Mouse (Mus musculus): ENCODE data around the gene Bpifb5. TPM values are rescaled to one million over a fixed set of nuclear protein-coding genes. Genes with fewer than 3 reads are reported as not detected.
"Not testable (repeated sequence)": the region's sequence is repeated elsewhere in the genome, so short reads cannot be mapped to it uniquely, and the experiment has no call there.

Bpifb5 gene
- not detected in 2 replicates for polyA plus RNA-seq (2016; fragmentation: Nextera tagmentation; extraction: Ambion mirVana)

DNA sequence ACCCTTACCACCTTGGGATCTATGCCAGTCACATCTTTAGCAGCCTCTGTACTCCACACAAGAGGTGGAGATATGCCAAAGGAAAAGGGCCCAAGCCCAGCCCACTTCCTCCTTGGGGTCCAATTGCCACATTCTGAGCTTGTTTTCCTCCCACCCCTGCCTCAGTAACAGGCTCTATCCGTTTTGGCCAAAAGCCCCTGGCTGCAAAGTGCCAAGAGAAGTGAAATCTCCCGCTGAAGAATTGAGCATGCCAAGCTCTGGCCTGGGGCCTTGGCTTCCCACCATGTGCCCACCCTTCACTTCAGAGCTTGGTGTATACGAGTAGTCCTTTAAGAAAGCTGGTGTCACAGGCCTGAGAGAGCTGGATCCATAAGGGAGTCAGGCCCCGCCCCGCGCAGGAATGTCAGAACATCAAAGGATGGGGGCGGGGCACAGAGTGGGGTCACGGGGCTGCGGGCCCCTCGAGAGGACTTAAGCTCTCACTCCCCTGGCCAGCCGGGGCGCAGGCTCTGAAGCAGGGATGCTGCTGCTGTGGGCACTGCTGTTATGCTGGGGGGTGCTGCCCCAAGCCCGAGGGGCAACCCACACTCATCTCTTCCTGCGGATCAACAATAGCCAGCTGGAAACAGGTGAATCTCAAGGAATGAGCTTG lies at the start of gene Bpifb5:
Bpifb5 (plus strand) TSS at position 478 of the 652 bp plus-strand sequence.
- Histone ChIP-seq H3K4me1 (peaks cover 10% of the 10 kb centered on the region), H3K36me3 (no peaks in the 10 kb centered on the region), H3K27ac (no peak within 1 kb of the TSS), H3K9me3 (no peaks in the 10 kb centered on the region), H3K27me3 (replicated peaks) (no peaks in the 10 kb centered on the region), H3K4me3 (no peak within 1 kb of the TSS), H3K4me2 (replicated peaks) (peak within 1 kb of the TSS; percentile 44), H3K9ac (peak within 1 kb of the TSS; percentile 26; the same call in 1 of the 2 replicates)
- no peak for ATAC-seq (ENCODE audit: low FRiP score, low read depth)
- WGBS: 3% methylated on average over 14 of the region's 14 CpGs

GRCm38 (mm10) chr2:154181900-154182299 lies 41.6 kb upstream of the Bpifb5 start:
- H3K36me3 ChIP-seq; H3K9ac ChIP-seq; H3K27ac ChIP-seq; H3K9me3 ChIP-seq; ATAC-seq (ENCODE audit: low FRiP score, low read depth); H3K4me2 ChIP-seq (replicated peaks); H3K4me1 ChIP-seq; H3K4me3 ChIP-seq; H3K27me3 ChIP-seq (replicated peaks): not testable (repeated sequence)
- WGBS: 82% methylated on average over 7 of the region's 7 CpGs

DNA sequence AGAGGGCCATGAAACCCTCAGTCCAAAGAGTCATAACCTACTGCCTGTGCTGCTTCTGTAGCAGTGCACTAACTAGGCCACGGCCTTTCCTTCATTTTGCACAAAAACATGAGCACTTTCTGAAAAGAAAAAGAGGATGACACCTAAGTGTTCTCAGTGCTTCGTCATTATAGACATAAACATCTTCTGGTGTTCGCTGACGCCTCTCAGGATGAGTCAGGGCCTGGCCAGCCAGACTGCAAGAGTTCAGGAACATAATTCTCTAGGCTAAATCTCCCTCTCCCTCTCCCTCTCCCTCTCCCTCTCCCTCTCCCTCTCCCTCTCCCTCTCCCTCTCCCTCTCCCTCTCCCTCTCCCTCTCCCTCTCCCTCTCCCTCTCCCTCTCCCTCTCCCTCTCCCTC lies 40.5 kb upstream of the Bpifb5 start:
- H3K4me1 ChIP-seq; H3K9me3 ChIP-seq; H3K27ac ChIP-seq; H3K4me3 ChIP-seq; H3K9ac ChIP-seq; H3K36me3 ChIP-seq; ATAC-seq (ENCODE audit: low FRiP score, low read depth); H3K27me3 ChIP-seq (replicated peaks); H3K4me2 ChIP-seq (replicated peaks): not testable (repeated sequence)
- 86% methylated on average over 4 of the region's 4 CpGs for WGBS

DNA sequence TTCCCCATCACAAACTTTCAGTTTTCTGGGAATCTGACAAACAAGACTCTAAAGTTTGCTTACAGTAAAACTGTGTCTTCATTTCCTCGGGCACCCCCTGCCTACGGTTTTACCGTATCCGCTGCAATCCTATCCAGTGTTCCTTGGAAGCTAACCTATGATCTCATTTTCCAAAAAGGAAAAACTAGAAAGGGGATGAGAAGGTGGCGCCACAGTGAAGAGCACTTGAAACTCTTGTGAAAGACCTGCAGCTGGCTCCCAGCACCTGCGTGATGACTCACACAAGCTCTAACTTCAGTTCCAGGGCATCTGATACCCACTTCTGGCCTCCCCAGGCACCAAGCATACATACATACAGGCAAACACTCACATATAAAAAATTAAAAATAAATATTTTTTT lies 38.2 kb upstream of the Bpifb5 start:
- no peak overlapping the region for H3K27ac ChIP-seq
- no peak overlapping the region for H3K4me2 ChIP-seq (replicated peaks)
- H3K4me1 ChIP-seq: no peaks in the 10 kb centered on the region
- no peaks in the 10 kb centered on the region for H3K9me3 ChIP-seq
- no peak overlapping the region for H3K4me3 ChIP-seq
- 91% methylated on average over 6 of the region's 6 CpGs for WGBS
- no peaks in the 10 kb centered on the region for H3K27me3 ChIP-seq (replicated peaks)
- no peak for ATAC-seq (ENCODE audit: low FRiP score, low read depth)
- H3K9ac ChIP-seq: no peak overlapping the region
- no peaks in the 10 kb centered on the region for H3K36me3 ChIP-seq

GRCm38 (mm10) chr2:154185748-154186147 lies 37.8 kb upstream of the Bpifb5 start:
- 82% methylated on average over 3 of the region's 3 CpGs for WGBS
- Histone ChIP-seq H3K4me2 (replicated peaks) (no peak overlapping the region), H3K9ac (no peak overlapping the region)

GRCm38 (mm10) chr2:154187468-154187867 lies 36.1 kb upstream of the Bpifb5 start:
- Histone ChIP-seq H3K36me3 (no peaks in the 10 kb centered on the region), H3K27me3 (replicated peaks) (no peaks in the 10 kb centered on the region), H3K4me3 (no peak overlapping the region), H3K4me1 (no peaks in the 10 kb centered on the region), H3K4me2 (replicated peaks) (no peak overlapping the region), H3K27ac (no peak overlapping the region), H3K9ac (no peak overlapping the region), H3K9me3 (no peaks in the 10 kb centered on the region)
- WGBS: 47% methylated on average over 5 of the region's 5 CpGs
- no peak for ATAC-seq (ENCODE audit: low FRiP score, low read depth)

More at GRCm38 (mm10) chr2:154185748-154186147, 37.8 kb upstream of the Bpifb5 start:
- Histone ChIP-seq H3K36me3 (no peaks in the 10 kb centered on the region), H3K27me3 (replicated peaks) (no peaks in the 10 kb centered on the region), H3K27ac (no peak overlapping the region), H3K4me3 (no peak overlapping the region), H3K9me3 (no peaks in the 10 kb centered on the region), H3K4me1 (no peaks in the 10 kb centered on the region)
- ATAC-seq (ENCODE audit: low FRiP score, low read depth): no peak

DNA sequence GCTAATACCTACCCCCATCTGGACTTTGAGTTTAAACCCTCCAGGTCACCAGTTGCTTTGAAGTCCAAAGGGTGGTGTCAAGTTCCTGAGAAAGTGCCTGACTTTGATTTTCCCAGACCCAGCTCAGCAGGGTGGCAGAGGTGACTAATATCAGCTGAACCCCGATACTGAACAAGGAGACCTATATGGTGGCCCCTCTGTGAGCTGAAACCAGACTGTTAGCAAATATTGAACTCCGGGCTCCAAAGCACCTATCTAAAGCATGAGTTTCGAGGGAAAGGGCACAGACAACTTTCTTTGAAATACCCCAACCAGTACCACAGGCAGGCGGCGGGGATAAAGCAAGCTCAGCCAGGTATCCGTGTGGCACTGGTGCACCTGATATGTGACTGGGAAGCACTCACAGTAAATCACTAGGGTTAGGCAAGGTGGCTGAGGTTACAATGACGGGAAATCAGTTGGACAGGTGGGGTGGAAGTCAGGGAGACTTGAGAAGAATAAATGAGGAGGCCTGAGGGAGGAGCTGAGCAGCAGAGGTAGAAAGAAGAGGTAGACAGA lies 33.6 kb upstream of the Bpifb5 start:
- no peaks in the 10 kb centered on the region for H3K4me1 ChIP-seq
- WGBS: 84% methylated on average over 7 of the region's 7 CpGs
- no peaks in the 10 kb centered on the region for H3K36me3 ChIP-seq
- H3K4me2 ChIP-seq (replicated peaks): no peak overlapping the region
- no peak overlapping the region for H3K27ac ChIP-seq
- no peaks in the 10 kb centered on the region for H3K27me3 ChIP-seq (replicated peaks)
- no peak for ATAC-seq (ENCODE audit: low FRiP score, low read depth)
- H3K9me3 ChIP-seq: no peaks in the 10 kb centered on the region
- no peak overlapping the region for H3K9ac ChIP-seq
- H3K4me3 ChIP-seq: no peak overlapping the region

- H3K4me1 ChIP-seq: no peaks in the 10 kb centered on the region
- H3K9ac ChIP-seq: no peak within 1 kb of the TSS
- H3K36me3 ChIP-seq: no peaks in the 10 kb centered on the region
- ATAC-seq (ENCODE audit: low FRiP score, low read depth): no peak
- H3K4me3 ChIP-seq: no peak within 1 kb of the TSS
- 88% methylated on average over 11 of the region's 11 CpGs for WGBS
- H3K27me3 ChIP-seq (replicated peaks): no peaks in the 10 kb centered on the region
- no peak within 1 kb of the TSS for H3K4me2 ChIP-seq (replicated peaks)
- no peaks in the 10 kb centered on the region for H3K9me3 ChIP-seq
- H3K27ac ChIP-seq: no peak within 1 kb of the TSS
These were observed 32.8 kb upstream of the Bpifb5 start, which contains the start of gene Bpifb1 for GRCm38 (mm10) chr2:154190546-154191258. TSS of gene Bpifb1 (plus strand) at chr2:154190818.

GRCm38 (mm10) chr2:154192141-154192540 lies 31.4 kb upstream of the Bpifb5 start:
- no peak for ATAC-seq (ENCODE audit: low FRiP score, low read depth)
- no peaks in the 10 kb centered on the region for H3K4me1 ChIP-seq
- H3K4me2 ChIP-seq (replicated peaks): no peak overlapping the region
- H3K9ac ChIP-seq: no peak overlapping the region
- no peak overlapping the region for H3K4me3 ChIP-seq
- WGBS: 81% methylated on average over 2 of the region's 2 CpGs
- no peak overlapping the region for H3K27ac ChIP-seq
- H3K36me3 ChIP-seq: no peaks in the 10 kb centered on the region
- H3K27me3 ChIP-seq (replicated peaks): no peaks in the 10 kb centered on the region
- no peaks in the 10 kb centered on the region for H3K9me3 ChIP-seq

GRCm38 (mm10) chr2:154193071-154193470 lies 30.5 kb upstream of the Bpifb5 start:
- Histone ChIP-seq H3K4me2 (replicated peaks) (no peak overlapping the region), H3K36me3 (no peaks in the 10 kb centered on the region), H3K4me3 (no peak overlapping the region), H3K27me3 (replicated peaks) (no peaks in the 10 kb centered on the region), H3K9ac (no peak overlapping the region), H3K4me1 (no peaks in the 10 kb centered on the region), H3K27ac (no peak overlapping the region), H3K9me3 (no peaks in the 10 kb centered on the region)
- 91% methylated on average over 4 of the region's 4 CpGs for WGBS
- ATAC-seq (ENCODE audit: low FRiP score, low read depth): no peak

GRCm38 (mm10) chr2:154193994-154194504 lies 29.5 kb upstream of the Bpifb5 start:
- H3K9me3 ChIP-seq: no peaks in the 10 kb centered on the region
- H3K4me3 ChIP-seq: no peak overlapping the region
- H3K36me3 ChIP-seq: no peaks in the 10 kb centered on the region
- H3K4me2 ChIP-seq (replicated peaks): no peak overlapping the region
- no peak overlapping the region for H3K27ac ChIP-seq
- no peak for ATAC-seq (ENCODE audit: low FRiP score, low read depth)
- H3K9ac ChIP-seq: no peak overlapping the region
- no peaks in the 10 kb centered on the region for H3K27me3 ChIP-seq (replicated peaks)
- H3K4me1 ChIP-seq: no peaks in the 10 kb centered on the region
- 80% methylated on average over 5 of the region's 5 CpGs for WGBS

DNA sequence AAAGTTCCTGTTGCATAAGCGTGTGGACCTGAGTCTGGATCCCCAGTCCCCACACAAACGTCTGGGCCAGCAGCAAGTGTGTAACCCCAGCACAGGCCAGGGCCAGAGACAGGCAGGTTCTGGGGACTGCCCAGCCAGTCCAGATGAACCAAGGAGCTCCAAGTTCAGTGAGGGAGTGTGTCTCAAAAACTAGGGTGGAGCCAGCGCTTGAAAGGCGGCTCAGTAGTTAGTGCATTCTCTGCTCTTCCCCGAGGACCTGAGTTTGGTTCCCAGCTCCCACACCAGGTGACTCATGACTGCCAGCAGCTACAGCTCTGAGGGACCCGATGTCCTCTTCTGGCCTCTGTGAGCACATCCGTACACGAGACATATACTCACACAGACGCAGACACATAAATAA lies 26.5 kb upstream of the Bpifb5 start:
- Histone ChIP-seq H3K9ac (no peak overlapping the region), H3K27me3 (replicated peaks) (no peaks in the 10 kb centered on the region), H3K36me3 (no peaks in the 10 kb centered on the region), H3K9me3 (no peaks in the 10 kb centered on the region), H3K4me3 (no peak overlapping the region), H3K4me1 (no peaks in the 10 kb centered on the region), H3K27ac (no peak overlapping the region), H3K4me2 (replicated peaks) (no peak overlapping the region)
- ATAC-seq (ENCODE audit: low FRiP score, low read depth): no peak
- 93% methylated on average over 9 of the region's 9 CpGs for WGBS

Data from neural tube, embryonic 12.5 days (tissue).